Mouse (Mus musculus): ENCODE measurements around the gene Macrod1. TPM values are rescaled to one million over a fixed set of nuclear protein-coding genes. Genes with fewer than 3 reads are reported as not detected.
"Not testable (repeated sequence)": the region's sequence is repeated elsewhere in the genome, so short reads cannot be mapped to it uniquely, and the experiment has no call there.

Gene Macrod1
- polyA plus RNA-seq, 1 experiment from 2014 or later = 11.0 TPM

- Histone ChIP-seq H3K4me3 (ENCODE audit: low read depth, low read length) (no peak overlapping the region), H3K27ac (ENCODE audit: low read depth) (no peak overlapping the region), H3K36me3 (ENCODE audit: insufficient read depth) (no peaks in the 10 kb centered on the region), H3K4me2 (no peak overlapping the region), H3K27me3 (ENCODE audit: insufficient read depth, low read length) (peaks cover 14% of the 10 kb centered on the region), H3K9me3 (ENCODE audit: low read depth, low read length) (no peaks in the 10 kb centered on the region), H3K9ac (no peak overlapping the region), H3K4me1 (ENCODE audit: insufficient read depth) (peaks cover 15% of the 10 kb centered on the region)
- 51% methylated on average over 6 of the region's 6 CpGs for WGBS
- DNase-seq (peak; percentile 33), ATAC-seq (ENCODE audit: insufficient read depth) (no peak)
- no peak for TF ChIP-seq CTCF (IDR thresholded peaks at IDR 0.05; ENCODE audit: low read depth)
Observed at GRCm38 (mm10) chr19:7072221-7072620, 15.6 kb downstream of the Macrod1 start.

DNA sequence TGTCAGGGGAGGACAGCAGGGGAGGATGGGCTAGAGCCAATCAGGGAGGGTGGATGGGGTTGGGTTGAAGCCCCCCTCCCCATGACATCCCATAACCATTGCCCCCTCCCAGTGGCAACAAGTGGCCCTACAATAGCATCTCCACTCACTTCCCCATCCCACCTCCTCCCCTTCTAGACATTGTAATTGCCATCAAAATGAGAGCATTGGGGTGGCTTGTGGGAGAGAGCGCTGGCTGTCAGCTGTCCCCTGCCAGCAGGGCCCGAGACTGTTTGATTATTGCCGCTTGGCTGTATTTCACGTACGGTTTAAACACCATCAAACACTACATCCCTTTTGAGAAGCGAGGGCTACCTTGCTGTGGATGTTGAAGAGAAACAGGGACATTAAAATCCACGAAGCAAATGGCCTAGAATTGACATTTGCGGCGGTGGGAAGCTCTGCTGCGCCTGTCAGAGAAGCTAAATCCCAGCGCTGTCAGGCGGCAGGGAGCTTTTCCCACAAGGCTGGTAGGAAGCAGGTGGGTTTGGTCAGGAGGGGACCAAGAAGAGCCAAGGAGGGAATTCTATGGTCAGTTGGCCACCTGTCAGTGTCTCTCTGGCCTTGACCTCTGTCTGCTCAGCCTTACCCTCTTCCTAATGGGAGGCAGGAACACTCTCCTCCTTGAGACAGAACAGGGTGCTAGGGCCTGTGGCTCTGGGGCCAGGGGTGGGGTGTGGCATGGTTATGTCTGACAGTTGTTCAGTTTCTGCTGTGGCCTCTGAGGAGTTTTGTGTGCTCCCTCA lies 17.6 kb downstream of the Macrod1 start:
- ATAC-seq (ENCODE audit: insufficient read depth) (no peak), DNase-seq (no peak)
- H3K27me3 ChIP-seq (ENCODE audit: insufficient read depth, low read length) = peaks cover 7% of the 10 kb centered on the region; the same call in 1 of the 2 replicates
- peaks cover 13% of the 10 kb centered on the region for H3K4me1 ChIP-seq (ENCODE audit: insufficient read depth)
- no peak for TF ChIP-seq CTCF (IDR thresholded peaks at IDR 0.05; ENCODE audit: low read depth)
- WGBS = 47% methylated on average over 12 of the region's 12 CpGs
- H3K9me3 ChIP-seq (ENCODE audit: low read depth, low read length) = no peaks in the 10 kb centered on the region
- H3K27ac ChIP-seq (ENCODE audit: low read depth) = no peak overlapping the region
- no peak overlapping the region for H3K9ac ChIP-seq
- no peak overlapping the region for H3K4me2 ChIP-seq
- no peaks in the 10 kb centered on the region for H3K36me3 ChIP-seq (ENCODE audit: insufficient read depth)
- no peak overlapping the region for H3K4me3 ChIP-seq (ENCODE audit: low read depth, low read length)

- H3K36me3 ChIP-seq (ENCODE audit: insufficient read depth); DNase-seq; H3K9ac ChIP-seq; H3K4me2 ChIP-seq; H3K4me1 ChIP-seq (ENCODE audit: insufficient read depth); ATAC-seq (ENCODE audit: insufficient read depth); H3K27ac ChIP-seq (ENCODE audit: low read depth); H3K27me3 ChIP-seq (ENCODE audit: insufficient read depth, low read length); H3K4me3 ChIP-seq (ENCODE audit: low read depth, low read length); H3K9me3 ChIP-seq (ENCODE audit: low read depth, low read length): not testable (repeated sequence)
- WGBS = 72% methylated on average over 11 of the region's 11 CpGs
Observed at GRCm38 (mm10) chr19:7075336-7075735, 18.7 kb downstream of the Macrod1 start.

DNA sequence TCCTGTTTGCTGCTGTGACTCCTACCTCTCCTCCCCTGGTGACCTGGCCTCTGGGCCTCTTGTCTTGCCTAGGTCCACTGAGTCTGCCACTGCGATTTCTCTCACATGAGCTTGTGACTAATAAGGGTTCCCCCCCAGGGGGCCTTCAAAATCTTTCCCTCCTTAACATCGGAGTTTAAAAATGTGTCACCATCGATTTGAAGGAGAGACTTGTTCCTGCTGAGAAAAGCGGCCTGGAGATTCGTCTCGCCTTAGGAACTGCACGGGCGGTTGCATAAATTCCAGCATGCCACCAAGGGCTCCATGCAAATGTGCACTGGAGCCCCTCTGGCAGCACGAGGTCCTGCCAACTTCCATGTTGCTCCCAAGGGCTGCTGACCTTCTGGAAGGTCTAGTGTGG lies 21.1 kb downstream of the Macrod1 start:
- H3K27me3 ChIP-seq (ENCODE audit: insufficient read depth, low read length) = no peaks in the 10 kb centered on the region
- H3K9me3 ChIP-seq (ENCODE audit: low read depth, low read length) = no peaks in the 10 kb centered on the region
- no peak overlapping the region for H3K4me2 ChIP-seq
- no peaks in the 10 kb centered on the region for H3K36me3 ChIP-seq (ENCODE audit: insufficient read depth)
- H3K9ac ChIP-seq = no peak overlapping the region
- no peaks in the 10 kb centered on the region for H3K4me1 ChIP-seq (ENCODE audit: insufficient read depth)
- 57% methylated on average over 9 of the region's 9 CpGs for WGBS
- no peak overlapping the region for H3K4me3 ChIP-seq (ENCODE audit: low read depth, low read length)
- DNase-seq = no peak
- ATAC-seq (ENCODE audit: insufficient read depth) = no peak
- no peak for TF ChIP-seq CTCF (IDR thresholded peaks at IDR 0.05; ENCODE audit: low read depth)
- no peak overlapping the region for H3K27ac ChIP-seq (ENCODE audit: low read depth)

DNA sequence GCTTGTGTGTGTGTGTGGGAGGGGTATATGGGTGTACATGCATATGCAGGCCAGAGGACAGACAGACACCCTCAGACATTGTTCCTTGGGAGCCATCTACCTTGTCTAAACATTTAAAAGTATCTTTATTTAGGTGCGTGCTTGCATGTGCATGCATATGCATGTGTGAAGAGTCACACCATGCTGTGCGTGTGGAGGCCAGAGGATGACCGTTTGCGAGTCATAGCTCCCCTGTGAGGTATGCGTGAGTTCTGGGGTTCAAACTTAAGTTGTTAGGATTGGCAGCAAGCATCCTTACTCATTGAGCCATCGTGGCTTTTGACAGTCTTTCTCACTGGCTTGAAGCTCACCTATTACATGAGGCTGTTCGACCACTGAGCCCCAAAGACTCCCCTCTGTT lies 21.7 kb downstream of the Macrod1 start:
- no peak for ATAC-seq (ENCODE audit: insufficient read depth)
- TF ChIP-seq CTCF (IDR thresholded peaks at IDR 0.05; ENCODE audit: low read depth) = no peak
- H3K36me3 ChIP-seq (ENCODE audit: insufficient read depth) = no peaks in the 10 kb centered on the region
- no peaks in the 10 kb centered on the region for H3K4me1 ChIP-seq (ENCODE audit: insufficient read depth)
- H3K27me3 ChIP-seq (ENCODE audit: insufficient read depth, low read length) = peaks cover 3% of the 10 kb centered on the region; the same call in 1 of the 2 replicates
- H3K9me3 ChIP-seq (ENCODE audit: low read depth, low read length) = no peaks in the 10 kb centered on the region
- no peak overlapping the region for H3K4me3 ChIP-seq (ENCODE audit: low read depth, low read length)
- H3K9ac ChIP-seq = no peak overlapping the region
- H3K27ac ChIP-seq (ENCODE audit: low read depth) = no peak overlapping the region
- 82% methylated on average over 7 of the region's 7 CpGs for WGBS
- DNase-seq = no peak
- H3K4me2 ChIP-seq = no peak overlapping the region

- DNase-seq (no peak), ATAC-seq (ENCODE audit: insufficient read depth) (no peak)
- TF ChIP-seq CTCF (IDR thresholded peaks at IDR 0.05; ENCODE audit: low read depth) = no peak
- Histone ChIP-seq H3K27me3 (ENCODE audit: insufficient read depth, low read length) (peaks cover 3% of the 10 kb centered on the region; the same call in 1 of the 2 replicates), H3K4me2 (no peak overlapping the region), H3K27ac (ENCODE audit: low read depth) (no peak overlapping the region), H3K4me3 (ENCODE audit: low read depth, low read length) (no peak overlapping the region), H3K9ac (no peak overlapping the region), H3K9me3 (ENCODE audit: low read depth, low read length) (no peaks in the 10 kb centered on the region), H3K4me1 (ENCODE audit: insufficient read depth) (no peaks in the 10 kb centered on the region), H3K36me3 (ENCODE audit: insufficient read depth) (no peaks in the 10 kb centered on the region)
- WGBS = 62% methylated on average over 7 of the region's 7 CpGs
Observed at GRCm38 (mm10) chr19:7081516-7082266, 25.1 kb downstream of the Macrod1 start.

- Histone ChIP-seq H3K36me3 (ENCODE audit: insufficient read depth) (no peaks in the 10 kb centered on the region), H3K9me3 (ENCODE audit: low read depth, low read length) (no peaks in the 10 kb centered on the region), H3K4me1 (ENCODE audit: insufficient read depth) (no peaks in the 10 kb centered on the region), H3K4me2 (no peak overlapping the region), H3K9ac (no peak overlapping the region), H3K4me3 (ENCODE audit: low read depth, low read length) (no peak overlapping the region), H3K27ac (ENCODE audit: low read depth) (no peak overlapping the region), H3K27me3 (ENCODE audit: insufficient read depth, low read length) (peaks cover 6% of the 10 kb centered on the region; the same call in 1 of the 2 replicates)
- DNase-seq (no peak), ATAC-seq (ENCODE audit: insufficient read depth) (no peak)
- no peak for TF ChIP-seq CTCF (IDR thresholded peaks at IDR 0.05; ENCODE audit: low read depth)
- WGBS = 41% methylated on average over 14 of the region's 14 CpGs
Observed at GRCm38 (mm10) chr19:7083035-7083794, 26.6 kb downstream of the Macrod1 start.
